8 mouse cellular contexts compared by ENCODE assay signal in genomic region chr4:128610706-128611105, GRCm38 (mm10). TPM values are rescaled to one million over a fixed set of nuclear protein-coding genes. Genes with fewer than 3 reads are reported as not detected.
DNase-seq lines count a peak whose midpoint lies in the region; ATAC-seq and TF ChIP-seq lines count a peak whose summit lies in the region.

No protein-coding gene starts in this region.

- no peak for TF ChIP-seq CTCF in lung, adult 2 months (IDR thresholded peaks at IDR 0.05; ENCODE audit: insufficient read depth, low read length)

- H3K4me2 ChIP-seq in intestine, embryonic 16.5 days (ENCODE audit: low read depth, low read length): peak overlapping the region; percentile 51
- peak overlapping the region; percentile 66; the same call in 1 of the 2 replicates for H3K4me2 ChIP-seq in neural tube, embryonic 14.5 days (ENCODE audit: low read depth, low read length)

- DNase-seq in cerebellum, adult 11 months: peak; percentile 27
- no peak for DNase-seq in cerebellum, postnatal 25 days
- DNase-seq in lung, adult 2 months: peak; percentile 18
- DNase-seq in lung, postnatal 36 days: no peak
- DNase-seq in right cerebral cortex, postnatal 25 days: no peak
- DNase-seq in frontal cortex, postnatal 36 days (ENCODE audit: low spot score in 2 of 2): no peak

- H3K4me1 ChIP-seq in lung, adult 2 months (ENCODE audit: control insufficient read depth, insufficient read depth, low read length): no peaks in the 10 kb centered on the region; the same call in 1 of the 2 replicates
- peaks cover 14% of the 10 kb centered on the region for H3K4me1 ChIP-seq in intestine, embryonic 16.5 days (ENCODE audit: control insufficient read depth, insufficient read depth, low read length)
- H3K4me1 ChIP-seq in neural tube, embryonic 14.5 days (ENCODE audit: control insufficient read depth, insufficient read depth, low read length): peaks cover 13% of the 10 kb centered on the region; the same call in 1 of the 2 replicates

- H3K9ac ChIP-seq in intestine, embryonic 16.5 days (ENCODE audit: low read depth, low read length): no peak overlapping the region
- no peak overlapping the region for H3K9ac ChIP-seq in neural tube, embryonic 14.5 days (replicated peaks; ENCODE audit: low read depth, low read length)

- no peaks in the 10 kb centered on the region for H3K36me3 ChIP-seq in intestine, embryonic 16.5 days (ENCODE audit: control insufficient read depth, insufficient read depth, low read length)
- no peaks in the 10 kb centered on the region for H3K36me3 ChIP-seq in neural tube, embryonic 14.5 days (ENCODE audit: control insufficient read depth, insufficient read depth, low read length)

- no peak overlapping the region for H3K4me3 ChIP-seq in lung, adult 2 months (replicated peaks; ENCODE audit: extremely low read depth, low read depth, low read length)
- peak overlapping the region; percentile 62 for H3K4me3 ChIP-seq in intestine, embryonic 16.5 days (ENCODE audit: low read length)
- no peak overlapping the region for H3K4me3 ChIP-seq in neural tube, embryonic 14.5 days (ENCODE audit: low read depth, low read length)

- H3K27me3 ChIP-seq in intestine, embryonic 16.5 days (replicated peaks; ENCODE audit: control insufficient read depth, insufficient read depth, low read length): no peaks in the 10 kb centered on the region
- H3K27me3 ChIP-seq in neural tube, embryonic 14.5 days (ENCODE audit: control insufficient read depth, insufficient read depth, low read length): no peaks in the 10 kb centered on the region

- H3K27ac ChIP-seq in intestine, embryonic 16.5 days (ENCODE audit: low read length): peak overlapping the region; percentile 39; the same call in 1 of the 2 replicates
- H3K27ac ChIP-seq in neural tube, embryonic 14.5 days (ENCODE audit: low read depth, low read length): no peak overlapping the region

- H3K9me3 ChIP-seq in intestine, embryonic 16.5 days (ENCODE audit: control insufficient read depth, low read length): no peaks in the 10 kb centered on the region
- H3K9me3 ChIP-seq in neural tube, embryonic 14.5 days (ENCODE audit: control insufficient read depth, low read length): no peaks in the 10 kb centered on the region

- ATAC-seq in intestine, embryonic 16.5 days: no peak
- no peak for ATAC-seq in neural tube, embryonic 14.5 days (ENCODE audit: low read depth)

- 24% methylated on average over 10 of the region's 10 CpGs for WGBS in lung, adult 2 months
- WGBS in intestine, embryonic 16.5 days: 17% methylated on average over 10 of the region's 10 CpGs
- WGBS in neural tube, embryonic 14.5 days: 26% methylated on average over 10 of the region's 10 CpGs

- TF ChIP-seq POLR2A in lung, adult 2 months (IDR thresholded peaks at IDR 0.05; ENCODE audit: borderline replicate concordance, extremely low read depth, low read depth, low read length): no peak

RNA-seq across cellular contexts. Expression of gene Zscan20, which starts 0.8 kb away (rescaled TPM):
- 2.4 and 2.5 TPM in 2 replicates for polyA plus RNA-seq in lung, adult 2 months (2012; rRNA removed)
- 2.3 and 2.8 TPM in 2 replicates for polyA plus RNA-seq in intestine, embryonic 16.5 days (2015; fragmentation: Nextera tagmentation; extraction: Ambion mirVana)
- 3.4 and 3.9 TPM in 2 replicates for polyA plus RNA-seq in neural tube, embryonic 14.5 days (2014; fragmentation: Nextera tagmentation; extraction: Ambion mirVana)

RNA-seq across cellular contexts. Expression of gene Tlr12, which starts 7.7 kb away (rescaled TPM):
- 1.4 and 1.8 TPM in 2 replicates for polyA plus RNA-seq in lung, adult 2 months (2012; rRNA removed)
- polyA plus RNA-seq in intestine, embryonic 16.5 days (2015; fragmentation: Nextera tagmentation; extraction: Ambion mirVana): 2.2 and 2.5 TPM in 2 replicates
- polyA plus RNA-seq in neural tube, embryonic 14.5 days (2014; fragmentation: Nextera tagmentation; extraction: Ambion mirVana): 0.35 and 0.48 TPM in 2 replicates

RNA-seq across cellular contexts. Expression of gene Phc2, which starts 43.8 kb away (rescaled TPM):
- polyA plus RNA-seq in lung, adult 2 months (2012; rRNA removed): 125 and 126 TPM in 2 replicates
- 9.9 and 10.3 TPM in 2 replicates for polyA plus RNA-seq in intestine, embryonic 16.5 days (2015; fragmentation: Nextera tagmentation; extraction: Ambion mirVana)
- 31.9 and 48.8 TPM in 2 replicates for polyA plus RNA-seq in neural tube, embryonic 14.5 days (2014; fragmentation: Nextera tagmentation; extraction: Ambion mirVana)

Comparison
In these comparisons a context has a peak if more than half of its experiments do, and no peak if none do; other contexts are left out.
1. DNase-seq: peak in cerebellum, adult 11 months (single experiment) and lung, adult 2 months (single experiment); none in cerebellum, postnatal 25 days (0 of 2), lung, postnatal 36 days (single experiment), right cerebral cortex, postnatal 25 days (single experiment) and frontal cortex, postnatal 36 days (0 of 2).